Mouse (Mus musculus): ENCODE data around the gene Ccdc157.
"Not testable (repeated sequence)": the region's sequence is repeated elsewhere in the genome, so short reads cannot be mapped to it uniquely, and the experiment has no call there.

Gene Ccdc157

GRCm38 (mm10) chr11:4133450-4133849, 26.6 kb downstream of the Ccdc157 start:
- peak in 1 of 2 experiments; percentile 31 for DNase-seq (ENCODE audit: low spot score in 2 of 2)

GRCm38 (mm10) chr11:4128461-4128860, 31.6 kb downstream of the Ccdc157 start:
- DNase-seq (ENCODE audit: low spot score in 2 of 2), result not testable (repeated sequence)

DNA sequence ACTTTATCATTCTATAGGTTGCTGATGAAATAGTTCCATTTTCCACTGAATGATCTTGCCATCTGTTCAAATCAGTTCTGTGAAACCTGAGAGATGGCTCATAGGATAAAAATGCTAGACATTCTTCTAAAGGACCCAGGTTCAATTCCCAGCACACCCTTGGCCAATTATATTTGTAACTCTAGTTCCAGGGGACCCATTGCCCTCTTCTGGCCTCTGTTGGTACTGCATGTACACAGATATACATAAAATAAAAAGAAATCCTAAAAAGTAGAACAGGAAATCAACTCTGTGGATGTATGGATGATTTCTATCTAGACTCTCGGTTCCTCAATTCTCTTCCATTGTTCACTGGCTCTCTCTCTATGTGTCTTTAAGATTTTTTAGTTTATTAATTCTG, 33.0 kb downstream of the Ccdc157 start:
- DNase-seq (ENCODE audit: low spot score in 2 of 2), result no peak

DNA sequence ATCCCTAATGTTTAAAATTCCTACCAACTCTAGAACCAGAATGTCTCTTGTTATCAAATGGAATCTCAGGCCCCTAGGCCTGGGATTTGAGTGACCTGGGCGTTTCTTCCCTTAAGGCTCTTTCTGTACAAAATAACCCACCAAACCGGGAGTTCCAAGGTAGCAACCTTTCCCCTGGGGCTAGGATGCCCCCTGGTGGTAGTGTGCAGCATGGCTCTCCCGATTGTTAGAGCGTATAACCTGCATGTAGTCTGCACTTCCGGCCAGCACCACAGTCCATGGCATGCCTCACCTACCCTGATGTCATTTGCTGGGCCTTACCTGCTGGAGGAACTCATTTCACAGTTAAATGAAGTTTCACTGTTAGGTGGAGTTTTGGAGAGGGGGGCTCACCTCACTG, 36.2 kb downstream of the Ccdc157 start:
- peak in 1 of 2 experiments; percentile 50 for DNase-seq (ENCODE audit: low spot score in 2 of 2)

GRCm38 (mm10) chr11:4122742-4123579, 37.1 kb downstream of the Ccdc157 start, which contains the start of gene Sec14l2:
Gene Sec14l2 (minus strand): TSS chr11:4123415.
- no peak for DNase-seq (ENCODE audit: low spot score in 2 of 2)

GRCm38 (mm10) chr11:4122226-4122625, 37.9 kb downstream of the Ccdc157 start:
- no peak for DNase-seq (ENCODE audit: low spot score in 2 of 2)

DNA sequence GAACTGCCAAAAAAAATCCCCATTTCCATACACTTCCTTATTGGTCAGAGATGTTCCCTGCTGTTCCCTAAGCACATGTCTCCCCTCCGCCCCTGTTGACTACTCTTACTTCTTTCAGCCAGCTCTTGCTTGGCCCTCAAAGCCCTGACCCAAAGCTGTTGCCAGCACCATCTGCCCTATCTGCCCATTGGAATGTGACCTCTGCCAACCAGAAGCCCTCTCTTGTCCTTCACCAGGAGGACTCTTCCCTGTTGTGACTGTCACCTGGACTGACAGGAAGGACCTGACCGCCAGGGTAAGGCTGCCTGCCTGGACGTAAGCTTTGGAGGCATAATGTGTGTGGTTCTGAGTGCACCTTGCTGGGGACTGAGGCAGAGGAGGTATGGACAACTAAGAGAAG, 38.4 kb downstream of the Ccdc157 start:
- DNase-seq (ENCODE audit: low spot score in 2 of 2), result no peak

- DNase-seq (ENCODE audit: low spot score in 2 of 2), result no peak
Measured at GRCm38 (mm10) chr11:4119635-4120034, 40.5 kb downstream of the Ccdc157 start.

- DNase-seq (ENCODE audit: low spot score in 2 of 2), result peak; percentile 57 to 62
Measured at GRCm38 (mm10) chr11:4118081-4118921, 41.8 kb downstream of the Ccdc157 start.

- DNase-seq (ENCODE audit: low spot score in 2 of 2), result no peak
Measured at GRCm38 (mm10) chr11:4117372-4118071, 42.6 kb downstream of the Ccdc157 start.

GRCm38 (mm10) chr11:4116458-4117141, 43.5 kb downstream of the Ccdc157 start:
- DNase-seq (ENCODE audit: low spot score in 2 of 2), result no peak

DNA sequence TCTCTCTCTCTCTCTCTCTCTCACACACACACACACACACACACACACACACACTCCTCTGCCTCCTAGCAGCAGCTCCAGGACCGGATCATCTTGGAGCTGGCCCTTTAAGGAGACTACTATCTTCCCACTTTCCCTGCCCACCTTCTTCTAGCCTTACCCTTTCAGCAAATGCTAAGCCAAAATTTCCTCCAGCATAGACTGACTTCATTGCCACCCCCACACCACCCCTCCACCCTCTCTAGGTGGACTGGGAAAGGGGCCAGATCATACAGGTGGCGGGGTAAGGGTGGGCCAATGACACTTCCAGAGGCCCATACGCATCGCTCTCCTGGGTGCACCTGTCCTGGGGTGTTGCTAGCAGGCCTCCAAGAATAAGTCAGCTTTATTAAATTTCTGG, 44.7 kb downstream of the Ccdc157 start:
- no peak for DNase-seq (ENCODE audit: low spot score in 2 of 2)

- DNase-seq (ENCODE audit: low spot score in 2 of 2), result not testable (repeated sequence)
Measured at GRCm38 (mm10) chr11:4114541-4114940, 45.6 kb downstream of the Ccdc157 start.

DNA sequence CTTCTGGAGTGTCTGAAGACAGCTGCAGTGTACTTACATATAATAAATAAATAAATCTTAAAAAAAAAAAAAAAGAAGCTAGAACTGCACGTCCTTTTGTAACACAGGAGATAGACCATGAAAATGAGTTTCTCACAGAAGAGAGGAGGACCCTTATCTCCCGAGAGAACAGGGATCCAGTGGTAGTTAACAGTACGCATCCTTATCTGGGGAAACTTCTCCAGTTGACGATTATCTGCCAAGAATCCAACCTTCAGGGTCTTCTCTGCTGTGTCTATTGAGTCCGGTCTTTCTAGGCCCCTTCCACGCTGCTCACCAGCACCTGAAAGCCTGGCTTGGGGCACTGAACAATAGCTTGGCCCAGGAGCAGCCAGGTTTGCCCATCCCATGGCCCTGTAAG, 46.1 kb downstream of the Ccdc157 start:
- no peak for DNase-seq (ENCODE audit: low spot score in 2 of 2)

- no peak for DNase-seq (ENCODE audit: low spot score in 2 of 2)
Measured at GRCm38 (mm10) chr11:4113496-4113895, 46.6 kb downstream of the Ccdc157 start.

- DNase-seq (ENCODE audit: low spot score in 2 of 2), result no peak
Measured at GRCm38 (mm10) chr11:4112861-4113260, 47.2 kb downstream of the Ccdc157 start.

DNA sequence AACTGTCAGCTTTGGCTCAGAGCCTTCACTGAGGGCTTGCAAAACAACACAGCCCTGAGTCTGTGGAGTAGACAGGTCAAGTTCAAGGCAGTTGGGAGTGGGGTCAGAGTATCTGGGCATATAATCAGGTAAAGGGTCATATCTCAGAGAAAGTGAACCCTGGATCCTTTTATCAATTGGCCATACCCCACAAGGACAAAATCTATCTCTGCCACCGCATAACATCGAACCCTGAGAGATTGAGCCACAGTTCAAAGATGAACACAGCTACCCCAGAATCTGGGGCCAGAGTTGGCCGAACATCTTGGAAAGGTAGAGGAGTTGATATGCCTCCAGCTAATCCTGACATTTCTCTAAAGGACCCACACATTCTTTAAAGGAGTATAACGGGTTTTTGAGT, 48.1 kb downstream of the Ccdc157 start:
- DNase-seq (ENCODE audit: low spot score in 2 of 2), result no peak

GRCm38 (mm10) chr11:4108691-4109090, 51.4 kb downstream of the Ccdc157 start:
- DNase-seq (ENCODE audit: low spot score in 2 of 2), result no peak

GRCm38 (mm10) chr11:4107901-4108300, 52.2 kb downstream of the Ccdc157 start:
- DNase-seq (ENCODE audit: low spot score in 2 of 2), result not testable (repeated sequence)

DNA sequence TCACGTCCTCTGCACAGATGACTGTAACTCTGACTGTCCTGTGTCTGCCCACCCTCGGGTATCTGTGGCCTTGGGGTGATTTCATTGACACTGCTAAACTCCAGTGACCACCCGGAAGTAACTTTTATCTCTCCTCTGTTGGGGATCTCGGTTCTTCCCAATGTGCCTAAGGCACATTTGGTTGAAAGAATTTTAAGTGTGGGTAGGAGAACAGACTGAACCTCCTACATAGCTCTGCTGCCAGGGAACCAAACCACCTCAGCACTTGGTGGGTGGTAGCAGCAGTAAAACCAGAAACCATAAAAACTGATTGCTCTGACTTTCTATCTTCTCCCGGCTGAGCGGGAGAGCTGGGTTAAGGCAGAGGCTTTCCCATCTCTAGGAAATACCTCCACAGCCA, 54.6 kb downstream of the Ccdc157 start:
- no peak for DNase-seq (ENCODE audit: low spot score in 2 of 2)

DNA sequence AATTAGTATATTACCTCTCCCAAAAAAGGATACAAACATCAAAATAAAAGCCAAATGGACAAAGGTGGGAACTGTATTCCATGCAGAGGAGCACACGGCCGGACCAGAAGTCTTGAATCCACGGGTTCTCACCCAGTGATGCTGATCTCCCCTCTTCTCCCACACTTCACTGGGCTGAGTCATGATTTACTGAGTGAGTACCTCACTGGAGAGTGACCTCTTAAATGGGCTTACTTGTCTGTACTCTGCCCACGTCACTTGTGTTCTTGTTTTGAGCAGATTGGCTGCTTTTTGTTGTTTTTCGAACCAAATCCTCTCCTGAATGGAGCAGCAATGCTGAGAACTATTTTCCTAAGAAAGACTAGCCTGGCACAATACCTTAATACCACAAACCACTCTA, 55.1 kb downstream of the Ccdc157 start:
- DNase-seq (ENCODE audit: low spot score in 2 of 2), result no peak
